Mouse (Mus musculus) kidney, adult 8-10 months (tissue): Measurements from ENCODE around the gene Taf1d.
"Not testable (repeated sequence)": the region's sequence is repeated elsewhere in the genome, so short reads cannot be mapped to it uniquely, and the experiment has no call there.

ENCODE experiments used
- DNase-seq, 2 experiments: peaks; one replicate each; pipeline ENCODE4 v3.0.0; 2022

Taf1d gene

GRCm38 (mm10) chr9:15309425-15309824 lies 3.4 kb downstream of the Taf1d start:
- no peak for DNase-seq

GRCm38 (mm10) chr9:15310179-15310578 lies 4.2 kb downstream of the Taf1d start:
- DNase-seq: no peak

- no peak for DNase-seq
These were observed 6.2 kb downstream of the Taf1d start for GRCm38 (mm10) chr9:15312054-15312735.

- DNase-seq: no peak
These were observed 7.6 kb downstream of the Taf1d start for GRCm38 (mm10) chr9:15313633-15314032.

- no peak for DNase-seq
These were observed 8.6 kb downstream of the Taf1d start for GRCm38 (mm10) chr9:15314619-15315018.

- DNase-seq: not testable (repeated sequence)
These were observed 10.3 kb downstream of the Taf1d start for GRCm38 (mm10) chr9:15316296-15316695.

- no peak for DNase-seq
These were observed 11.5 kb downstream of the Taf1d start for GRCm38 (mm10) chr9:15317223-15318169.

- DNase-seq: no peak
These were observed 12.2 kb downstream of the Taf1d start for GRCm38 (mm10) chr9:15318170-15318742.

- peak; percentile 28 to 54 for DNase-seq
These were observed 31.8 kb downstream of the Taf1d start for GRCm38 (mm10) chr9:15337776-15338175.

- DNase-seq: no peak
These were observed 43.9 kb downstream of the Taf1d start for GRCm38 (mm10) chr9:15349925-15350324.

- DNase-seq: no peak
These were observed 51.0 kb downstream of the Taf1d start for GRCm38 (mm10) chr9:15356916-15357483.

- DNase-seq: peak; percentile 95 to 96
These were observed 51.7 kb downstream of the Taf1d start, which contains the start of gene Cep295 for GRCm38 (mm10) chr9:15357484-15358275. Cep295 (minus strand) TSS chr9:15357788.

- DNase-seq: no peak
These were observed 58.8 kb downstream of the Taf1d start for GRCm38 (mm10) chr9:15364843-15365242.

GRCm38 (mm10) chr9:15365856-15366255 lies 59.8 kb downstream of the Taf1d start:
- no peak for DNase-seq

GRCm38 (mm10) chr9:15366260-15366659 lies 60.2 kb downstream of the Taf1d start:
- no peak for DNase-seq
